Mouse (Mus musculus) liver, postnatal 0 days (tissue): ENCODE measurements around the gene Tmc3.

Experiments used
- CTCF ChIP-seq: sonication (generic); IDR thresholded peaks from 2 replicates; pipeline ENCODE4 v1.5.1; 2016; ENCODE audit warnings: antibody characterized with exemption, low read depth
- EP300 ChIP-seq: IDR thresholded peaks from 2 replicates; pipeline ENCODE4 v1.6.1; 2016; ENCODE audit warnings: antibody characterized with exemption, low read depth, mild to moderate bottlenecking

- no peak for TF ChIP-seq EP300
- TF ChIP-seq CTCF: no peak
Measured at GRCm38 (mm10) chr7:83571077-83571476, 13.7 kb upstream of the Tmc3 start.
